ENCODE assay signal across 8 mouse cellular contexts in genomic region chr17:42876001-42876903, GRCm38 (mm10). TPM values are rescaled to one million over a fixed set of nuclear protein-coding genes. Genes with fewer than 3 reads are reported as not detected.
DNase-seq lines count a peak whose midpoint lies in the region; ATAC-seq lines count a peak whose summit lies in the region.

Gene Cd2ap (minus strand): TSS chr17:42876665.

- H3K9ac ChIP-seq in hindbrain, embryonic 12.5 days = peak within 1 kb of the TSS; percentile 93

- DNase-seq in Muller cell, postnatal 12 days (ENCODE audit: inconsistent ontology term) = peak; percentile 97
- peak; percentile 95 for DNase-seq in cerebellum, adult 9-11 months
- peak; percentile 92 to 96 for DNase-seq in frontal cortex, postnatal 10 days (ENCODE audit: low spot score in 2 of 2)
- peak; percentile 96 to 98 for DNase-seq in layer of hippocampus, postnatal 25 days (ENCODE audit: extremely low spot score in 1 of 2, low spot score in 1 of 2)
- DNase-seq in lung, postnatal 25 days (ENCODE audit: low spot score) = peak; percentile 95
- DNase-seq in retina, embryonic 14.5 days (ENCODE audit: low spot score) = peak; percentile 95
- peak; percentile 100 for DNase-seq in thymus, postnatal 4 days

- H3K27me3 ChIP-seq in hindbrain, embryonic 12.5 days = no peaks in the 10 kb centered on the region

- no peaks in the 10 kb centered on the region for H3K9me3 ChIP-seq in hindbrain, embryonic 12.5 days (replicated peaks)

- WGBS in hindbrain, embryonic 12.5 days = under 1% methylated on average over 82 of the region's 94 CpGs

- peak within 1 kb of the TSS; percentile 75 for H3K4me2 ChIP-seq in hindbrain, embryonic 12.5 days (replicated peaks)

- H3K36me3 ChIP-seq in hindbrain, embryonic 12.5 days = no peaks in the 10 kb centered on the region

- peak; percentile 98 for ATAC-seq in hindbrain, embryonic 12.5 days (ENCODE audit: low FRiP score)

- H3K27ac ChIP-seq in hindbrain, embryonic 12.5 days = peak within 1 kb of the TSS; percentile 96

- peaks cover 10% of the 10 kb centered on the region for H3K4me1 ChIP-seq in hindbrain, embryonic 12.5 days

- peak within 1 kb of the TSS; percentile 89 for H3K4me3 ChIP-seq in hindbrain, embryonic 12.5 days

RNA-seq across cellular contexts. Expression of gene Cd2ap, which starts in this region (rescaled TPM):
- polyA plus RNA-seq in hindbrain, embryonic 12.5 days (2016; fragmentation: Nextera tagmentation; extraction: Ambion mirVana) = 14.8 and 16.2 TPM in 2 replicates
- 10 to 100 TPM; 16.0 to 23.0 TPM for total RNA-seq in layer of hippocampus, postnatal 25 days (2021)

Comparison
In these comparisons a context has a peak if more than half of its experiments do, and no peak if none do; other contexts are left out.
1. Peak in every context shown above with its lines: DNase-seq, ATAC-seq, H3K4me3 ChIP-seq and H3K27ac ChIP-seq.